Mouse (Mus musculus) E14TG2a.4 (cell line): ENCODE measurements at regions not wholly inside any gene's neighbourhood (a gene's known extent, or its start where the extent isn't known, plus 50 kb on each side); places are given as distances from the start of the nearest gene placed in this dataset.
A peak's percentile ranks its signal among the peaks of the same experiment; 100 is the strongest.

Experiments used
- H3K27me3 ChIP-seq: 2 replicates; pipeline ENCODE4 v1.6.1; 2014; ENCODE audit warnings: low read length, control low read depth; ENCODE audit not compliant: insufficient read depth
- H3K36me3 ChIP-seq: 2 replicates; pipeline ENCODE4 v1.6.1; 2014; ENCODE audit warnings: low read length, control low read depth; ENCODE audit not compliant: insufficient read depth
- H3K4me1 ChIP-seq: replicated peaks from 2 replicates; pipeline ENCODE4 v1.6.1; 2014; ENCODE audit warnings: low read depth, low read length, control low read depth
- H3K4me3 ChIP-seq: replicated peaks from 2 replicates; pipeline ENCODE4 v1.5.1; 2014; ENCODE audit warnings: mild to moderate bottlenecking, low read length
- H3K9me3 ChIP-seq: 2 replicates; pipeline ENCODE4 v1.6.1; 2014; ENCODE audit warnings: low read length, control low read depth
- CTCF ChIP-seq: conservative IDR thresholded peaks from 2 replicates; pipeline ENCODE4 v1.5.1; 2014; ENCODE audit warnings: low read length
- NANOG ChIP-seq: IDR thresholded peaks from 2 replicates; pipeline ENCODE4 v1.6.1; 2014; ENCODE audit warnings: borderline replicate concordance, low read length, mixed read lengths
- POU5F1 ChIP-seq: IDR thresholded peaks from 2 replicates; pipeline ENCODE4 v1.6.1; 2014; ENCODE audit warnings: low read length, borderline replicate concordance

DNA sequence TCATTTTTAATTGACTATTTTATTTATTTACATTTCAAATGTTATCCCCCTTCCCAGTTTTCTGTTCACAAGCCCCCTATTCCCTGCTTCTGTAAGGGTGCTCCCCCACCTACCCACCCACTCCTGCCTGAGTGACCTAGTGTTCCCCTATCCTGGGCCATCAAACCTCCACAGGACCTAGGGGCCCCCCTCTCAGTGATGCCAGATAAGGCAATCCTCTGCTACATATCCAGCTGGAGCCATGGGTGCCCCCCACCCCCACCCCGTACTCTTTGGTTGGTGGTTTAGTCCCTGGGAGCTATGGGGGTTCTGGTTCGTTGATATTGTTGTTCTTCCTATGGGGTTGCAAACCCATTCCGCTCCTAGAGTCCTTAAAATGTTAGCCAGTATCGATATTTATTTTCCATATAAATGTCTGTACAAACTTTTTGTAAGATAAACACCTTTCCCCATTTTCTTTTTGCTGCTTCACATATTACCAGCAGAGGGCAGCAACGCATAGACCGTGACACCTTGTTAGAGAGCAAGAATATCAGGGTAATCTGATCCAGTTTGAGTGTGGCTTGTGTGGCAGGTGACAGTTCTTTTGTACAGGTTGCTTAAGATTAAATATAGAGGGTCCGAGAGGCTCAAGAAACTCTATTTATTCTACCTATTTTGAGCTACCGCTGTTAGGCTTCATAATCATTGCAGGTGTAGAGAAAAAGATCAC is 177.2 kb upstream of the Scn7a start:
- H3K9me3 ChIP-seq = no peaks in the 10 kb centered on the region
- no peaks in the 10 kb centered on the region for H3K4me1 ChIP-seq
- no peaks in the 10 kb centered on the region for H3K36me3 ChIP-seq
- no peak for TF ChIP-seq POU5F1
- peak; percentile 73 for TF ChIP-seq CTCF
- H3K4me3 ChIP-seq = no peak overlapping the region
- H3K27me3 ChIP-seq = no peaks in the 10 kb centered on the region

- no peaks in the 10 kb centered on the region for H3K9me3 ChIP-seq
- no peak for TF ChIP-seq CTCF
- H3K36me3 ChIP-seq = no peaks in the 10 kb centered on the region
- H3K27me3 ChIP-seq = no peaks in the 10 kb centered on the region
- H3K4me1 ChIP-seq = no peaks in the 10 kb centered on the region
- H3K4me3 ChIP-seq = no peak overlapping the region
These were observed 156.5 kb upstream of the Scn7a start for GRCm38 (mm10) chr2:66941188-66941587.

- Histone ChIP-seq H3K36me3 (no peaks in the 10 kb centered on the region), H3K9me3 (no peaks in the 10 kb centered on the region), H3K4me1 (no peaks in the 10 kb centered on the region), H3K27me3 (no peaks in the 10 kb centered on the region), H3K4me3 (no peak overlapping the region)
- TF ChIP-seq CTCF (no peak), POU5F1 (no peak), NANOG (no peak)
These were observed 113.3 kb upstream of the Scn7a start for GRCm38 (mm10) chr2:66898032-66898431.

DNA sequence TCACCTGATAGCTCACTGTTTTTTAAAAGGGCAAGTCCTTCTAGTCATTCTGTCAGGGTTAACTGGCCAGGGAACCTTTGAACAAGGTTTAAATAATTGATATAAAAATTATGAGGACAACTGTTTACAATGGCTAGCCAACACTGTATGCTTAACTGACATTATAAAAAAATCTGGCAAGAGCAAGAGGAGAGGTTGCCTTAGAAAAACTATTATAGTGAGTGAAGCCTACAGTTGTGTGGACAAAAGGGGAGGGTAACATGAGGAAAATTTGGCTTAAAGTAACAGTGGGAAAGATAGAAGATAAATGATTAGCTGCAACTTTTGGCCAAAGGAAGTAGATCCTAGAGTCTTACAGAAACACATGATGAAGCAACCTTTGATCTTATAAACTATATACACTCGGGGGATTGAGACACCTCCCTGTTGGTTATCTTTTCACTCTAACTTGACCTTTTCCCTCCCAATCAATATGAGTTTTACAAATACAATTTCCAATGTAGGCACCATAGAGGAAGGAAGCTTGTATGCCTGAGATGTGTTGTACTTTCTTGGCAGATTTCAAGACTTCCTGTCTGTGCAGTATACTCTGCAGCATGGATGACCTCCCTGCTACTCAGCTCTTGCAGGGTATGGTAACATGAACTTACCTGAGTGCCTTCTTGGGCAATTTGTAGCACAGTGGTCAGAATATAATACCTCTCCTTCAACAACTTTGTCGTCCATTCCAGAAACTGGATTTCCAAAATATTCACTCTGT is 82.9 kb upstream of the Scn7a start:
- no peaks in the 10 kb centered on the region for H3K36me3 ChIP-seq
- no peaks in the 10 kb centered on the region for H3K4me1 ChIP-seq
- TF ChIP-seq POU5F1 (no peak), CTCF (no peak), NANOG (no peak)
- H3K27me3 ChIP-seq = no peaks in the 10 kb centered on the region
- no peaks in the 10 kb centered on the region for H3K9me3 ChIP-seq
- no peak overlapping the region for H3K4me3 ChIP-seq
